Mouse (Mus musculus): Measurements from ENCODE around the gene Dpf3. TPM values are rescaled to one million over a fixed set of nuclear protein-coding genes. Genes with fewer than 3 reads are reported as not detected.

Dpf3 gene
- total and polyA plus RNA-seq, 2 experiments from 2014 or later, result 5.2 to 15.3 TPM

DNA sequence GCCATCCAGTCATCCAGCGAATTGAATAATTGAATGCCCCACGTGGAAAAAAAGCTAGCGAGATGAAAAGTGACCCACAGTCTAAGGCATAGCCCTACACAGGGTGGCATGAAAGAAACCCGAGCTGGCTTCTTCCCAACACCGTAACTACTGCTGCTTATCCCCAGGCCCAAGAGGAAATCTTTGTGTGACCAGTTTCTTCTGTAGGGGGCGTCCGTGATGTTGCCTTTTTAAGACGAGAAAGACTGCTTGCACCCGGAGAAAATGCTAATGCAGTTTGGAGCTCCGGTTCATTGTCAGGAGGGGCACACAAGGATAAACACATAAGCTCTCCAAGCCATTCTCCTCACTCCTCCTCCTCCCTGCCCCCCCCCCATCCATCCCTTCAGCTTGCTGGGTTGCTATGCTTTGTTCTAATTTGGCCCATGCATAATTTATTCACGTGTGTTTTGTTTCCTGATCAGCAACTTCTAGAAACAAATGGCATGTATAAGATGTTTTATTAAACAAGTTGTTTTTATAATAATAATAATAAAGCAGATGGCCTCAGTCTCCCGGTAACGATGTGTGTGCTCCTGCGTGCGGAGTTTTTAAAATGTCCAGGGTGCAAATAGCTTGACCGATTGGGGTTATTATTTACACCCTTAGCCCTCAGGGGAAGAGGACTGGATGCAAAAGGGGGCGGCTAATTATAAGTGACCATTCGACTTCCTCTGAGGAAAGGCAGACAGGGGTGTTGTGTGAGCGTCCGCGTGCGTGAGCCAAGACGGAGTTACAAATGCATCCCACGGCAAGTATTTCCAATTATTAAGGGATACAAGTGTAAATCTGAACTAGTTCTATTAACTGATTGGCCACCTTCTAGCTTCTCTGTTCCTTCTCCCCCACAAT is 2.4 kb downstream of the Dpf3 start:
- 5% methylated on average over 24 of the region's 24 CpGs for WGBS
- ATAC-seq (ENCODE audit: insufficient read depth, low read depth), result no peak
- H3K27ac ChIP-seq (ENCODE audit: low read depth), result no peak overlapping the region

DNA sequence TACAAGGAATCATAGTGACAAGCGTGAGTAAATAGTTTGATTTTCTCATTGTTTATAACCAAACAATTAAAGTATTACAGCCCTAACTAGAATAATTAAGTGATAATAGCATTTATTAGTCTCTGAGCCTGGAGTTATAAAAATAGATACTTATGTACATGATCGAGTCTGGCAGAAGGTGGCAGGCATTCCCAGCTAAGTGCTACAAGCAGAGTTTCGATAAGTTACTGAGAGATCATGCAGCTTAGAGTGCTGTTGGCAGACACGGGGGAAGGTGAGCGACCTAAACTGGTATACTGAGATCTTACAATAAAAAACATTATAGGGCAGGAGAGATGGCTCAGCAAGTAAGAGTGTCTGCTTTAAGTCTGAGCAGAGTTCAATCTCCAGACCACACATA is 3.9 kb downstream of the Dpf3 start:
- 29% methylated on average over 5 of the region's 5 CpGs for WGBS

More for the DNA sequence above, 2.4 kb downstream of the Dpf3 start:
- peak overlapping the region; percentile 99 for H3K4me2 ChIP-seq (ENCODE audit: low read depth, low read length)
- no peaks in the 10 kb centered on the region for H3K9me3 ChIP-seq (replicated peaks; ENCODE audit: control insufficient read depth, low read length)
- peak overlapping the region; percentile 80 for H3K9ac ChIP-seq (replicated peaks; ENCODE audit: low read depth, low read length)
- peak overlapping the region; percentile 93 for H3K4me3 ChIP-seq (ENCODE audit: low read depth, low read length)
- peaks cover 5% of the 10 kb centered on the region; the same call in 1 of the 2 replicates for H3K27me3 ChIP-seq (ENCODE audit: control insufficient read depth, insufficient read depth, low read length)
- no peaks in the 10 kb centered on the region for H3K36me3 ChIP-seq (replicated peaks; ENCODE audit: control insufficient read depth, insufficient read depth, low read length)
- TF ChIP-seq EP300 (IDR thresholded peaks at IDR 0.05; ENCODE audit: low read depth), result no peak
- DNase-seq (ENCODE audit: low spot score), result no peak
- H3K4me1 ChIP-seq (ENCODE audit: control insufficient read depth, insufficient read depth), result peaks cover 24% of the 10 kb centered on the region; the same call in 1 of the 2 replicates

DNA sequence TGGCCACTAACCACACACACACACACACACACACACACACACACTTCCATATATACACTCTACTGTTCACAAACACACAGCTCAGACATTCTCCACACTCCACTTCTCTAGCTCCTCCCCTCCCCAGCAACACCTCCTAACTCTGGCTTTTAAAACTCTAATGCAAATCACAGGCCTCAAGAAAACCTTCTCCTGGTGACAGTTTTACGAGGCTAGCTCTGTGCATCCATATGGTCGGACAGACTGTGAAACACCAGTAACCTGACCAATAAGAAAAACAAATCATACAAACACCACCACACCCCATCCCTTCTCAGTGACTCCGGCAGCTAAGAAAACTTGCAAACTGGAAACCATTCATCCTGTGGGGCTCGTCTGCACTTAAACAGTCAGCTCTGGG is 6.1 kb downstream of the Dpf3 start:
- ATAC-seq (ENCODE audit: insufficient read depth, low read depth) (no peak), DNase-seq (ENCODE audit: low spot score) (no peak)
- WGBS, result 62% methylated on average over 4 of the region's 4 CpGs
- no peak for TF ChIP-seq CTCF (IDR thresholded peaks at IDR 0.05; ENCODE audit: low read depth)
- no peak for TF ChIP-seq EP300 (IDR thresholded peaks at IDR 0.05; ENCODE audit: low read depth)
- Histone ChIP-seq H3K36me3 (replicated peaks; ENCODE audit: control insufficient read depth, insufficient read depth, low read length) (no peaks in the 10 kb centered on the region), H3K4me1 (ENCODE audit: control insufficient read depth, insufficient read depth) (peaks cover 19% of the 10 kb centered on the region; the same call in 1 of the 2 replicates), H3K27me3 (ENCODE audit: control insufficient read depth, insufficient read depth, low read length) (peaks cover 5% of the 10 kb centered on the region; the same call in 1 of the 2 replicates), H3K4me3 (ENCODE audit: low read depth, low read length) (no peak overlapping the region), H3K9ac (replicated peaks; ENCODE audit: low read depth, low read length) (no peak overlapping the region), H3K4me2 (ENCODE audit: low read depth, low read length) (no peak overlapping the region), H3K9me3 (replicated peaks; ENCODE audit: control insufficient read depth, low read length) (no peaks in the 10 kb centered on the region), H3K27ac (ENCODE audit: low read depth) (no peak overlapping the region; the same call in 1 of the 2 replicates)

More for the DNA sequence above, 3.9 kb downstream of the Dpf3 start:
- Histone ChIP-seq H3K36me3 (replicated peaks; ENCODE audit: control insufficient read depth, insufficient read depth, low read length) (no peaks in the 10 kb centered on the region), H3K9me3 (replicated peaks; ENCODE audit: control insufficient read depth, low read length) (no peaks in the 10 kb centered on the region), H3K4me3 (ENCODE audit: low read depth, low read length) (no peak overlapping the region), H3K9ac (replicated peaks; ENCODE audit: low read depth, low read length) (no peak overlapping the region), H3K4me1 (ENCODE audit: control insufficient read depth, insufficient read depth) (peaks cover 19% of the 10 kb centered on the region; the same call in 1 of the 2 replicates), H3K27me3 (ENCODE audit: control insufficient read depth, insufficient read depth, low read length) (peaks cover 5% of the 10 kb centered on the region; the same call in 1 of the 2 replicates), H3K4me2 (ENCODE audit: low read depth, low read length) (peak overlapping the region; percentile 34; the same call in 1 of the 2 replicates), H3K27ac (ENCODE audit: low read depth) (peak overlapping the region; percentile 57)
- peak; percentile 51 for DNase-seq (ENCODE audit: low spot score)
- ATAC-seq (ENCODE audit: insufficient read depth, low read depth), result no peak
- TF ChIP-seq CTCF (IDR thresholded peaks at IDR 0.05; ENCODE audit: low read depth), result 0 out of 2 replicates have a peak, but pooled peaks have one; percentile 7
- 0 out of 2 replicates have a peak, but pooled peaks have one; percentile 22 for TF ChIP-seq EP300 (IDR thresholded peaks at IDR 0.05; ENCODE audit: low read depth)

DNA sequence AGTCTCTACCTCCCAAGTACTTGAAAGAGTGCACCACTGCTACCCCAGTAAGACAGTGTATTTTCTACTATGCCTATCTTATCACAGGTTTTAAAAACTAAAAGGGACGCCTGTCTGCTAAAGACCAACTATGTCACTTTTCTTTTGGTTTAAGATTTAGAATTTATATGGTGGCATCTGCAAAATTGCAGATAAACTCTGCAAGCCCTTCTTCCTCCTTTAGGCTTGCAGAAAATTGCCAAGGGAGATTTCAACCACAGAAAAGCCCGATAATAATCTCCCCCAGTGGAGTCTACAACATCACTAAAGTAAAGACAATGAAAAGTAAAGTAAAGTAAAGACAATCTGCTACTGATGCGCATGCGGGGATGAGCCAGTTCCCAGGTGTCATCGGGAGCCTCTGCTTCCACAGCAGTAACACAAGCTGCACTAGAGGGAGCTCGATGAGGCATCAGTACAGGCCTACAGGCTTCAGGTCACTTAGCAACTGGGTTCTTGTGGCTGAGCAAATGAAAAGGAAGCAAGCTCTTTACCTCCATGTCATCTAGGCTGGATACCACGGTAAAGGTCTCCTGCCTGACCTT is 7.6 kb downstream of the Dpf3 start:
- peaks cover 5% of the 10 kb centered on the region; the same call in 1 of the 2 replicates for H3K27me3 ChIP-seq (ENCODE audit: control insufficient read depth, insufficient read depth, low read length)
- no peak overlapping the region for H3K4me2 ChIP-seq (ENCODE audit: low read depth, low read length)
- no peak for ATAC-seq (ENCODE audit: insufficient read depth, low read depth)
- H3K36me3 ChIP-seq (replicated peaks; ENCODE audit: control insufficient read depth, insufficient read depth, low read length), result no peaks in the 10 kb centered on the region
- TF ChIP-seq CTCF (IDR thresholded peaks at IDR 0.05; ENCODE audit: low read depth), result no peak
- TF ChIP-seq EP300 (IDR thresholded peaks at IDR 0.05; ENCODE audit: low read depth), result no peak
- no peak overlapping the region for H3K9ac ChIP-seq (replicated peaks; ENCODE audit: low read depth, low read length)
- no peak for DNase-seq (ENCODE audit: low spot score)
- 65% methylated on average over 7 of the region's 7 CpGs for WGBS
- no peak overlapping the region for H3K27ac ChIP-seq (ENCODE audit: low read depth)
- no peaks in the 10 kb centered on the region for H3K9me3 ChIP-seq (replicated peaks; ENCODE audit: control insufficient read depth, low read length)
- H3K4me1 ChIP-seq (ENCODE audit: control insufficient read depth, insufficient read depth), result peaks cover 10% of the 10 kb centered on the region; the same call in 1 of the 2 replicates
- H3K4me3 ChIP-seq (ENCODE audit: low read depth, low read length), result no peak overlapping the region

DNA sequence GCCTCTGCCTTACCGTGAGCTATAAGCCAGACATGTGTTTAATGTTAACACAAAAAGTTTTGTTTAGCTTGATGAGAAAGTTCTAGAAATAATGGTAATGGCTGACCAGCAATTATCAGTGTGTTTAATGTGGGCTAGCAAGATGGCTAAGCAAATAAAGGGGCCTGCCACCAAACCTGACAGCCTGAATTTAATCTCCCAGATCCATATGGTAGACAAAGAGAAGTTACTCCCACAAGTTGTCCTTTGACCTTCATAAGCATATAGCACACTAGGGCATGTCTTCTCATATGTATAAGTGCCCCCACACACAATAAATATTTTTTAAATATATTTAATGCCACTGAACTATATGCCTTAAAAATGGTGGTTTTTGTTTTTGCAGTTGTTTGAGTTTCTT is 8.4 kb downstream of the Dpf3 start:
- peaks cover 7% of the 10 kb centered on the region for H3K4me1 ChIP-seq (ENCODE audit: control insufficient read depth, insufficient read depth)
- DNase-seq (ENCODE audit: low spot score) (no peak), ATAC-seq (ENCODE audit: insufficient read depth, low read depth) (no peak)
- peaks cover 1% of the 10 kb centered on the region; the same call in 1 of the 2 replicates for H3K27me3 ChIP-seq (ENCODE audit: control insufficient read depth, insufficient read depth, low read length)
- H3K9me3 ChIP-seq (replicated peaks; ENCODE audit: control insufficient read depth, low read length), result no peaks in the 10 kb centered on the region
- TF ChIP-seq CTCF (IDR thresholded peaks at IDR 0.05; ENCODE audit: low read depth) (no peak), EP300 (IDR thresholded peaks at IDR 0.05; ENCODE audit: low read depth) (no peak)
- no peak overlapping the region for H3K4me2 ChIP-seq (ENCODE audit: low read depth, low read length)
- no peak overlapping the region for H3K27ac ChIP-seq (ENCODE audit: low read depth)
- no peaks in the 10 kb centered on the region for H3K36me3 ChIP-seq (replicated peaks; ENCODE audit: control insufficient read depth, insufficient read depth, low read length)
- no peak overlapping the region for H3K4me3 ChIP-seq (ENCODE audit: low read depth, low read length)
- WGBS, result 36% methylated on average over 1 of the region's 1 CpGs
- H3K9ac ChIP-seq (replicated peaks; ENCODE audit: low read depth, low read length), result no peak overlapping the region
